Mouse (Mus musculus) testis, adult 2 months (tissue): Measurements from ENCODE around the gene Satb2. TPM values are rescaled to one million over a fixed set of nuclear protein-coding genes. Genes with fewer than 3 reads are reported as not detected.
"Not testable (repeated sequence)": the region's sequence is repeated elsewhere in the genome, so short reads cannot be mapped to it uniquely, and the experiment has no call there.

ENCODE experiments used
- H3K27ac ChIP-seq: fragments of 200-500 bp; 2 replicates; pipeline ENCODE4 v1.5.1; 2012; ENCODE audit warnings: low read depth, low read length; ENCODE audit not compliant: control insufficient read depth, insufficient read depth
- H3K27me3 ChIP-seq: fragments of 200-500 bp; 2 replicates; pipeline ENCODE4 v1.6.1; 2012; ENCODE audit warnings: mild to moderate bottlenecking, low read length, moderate library complexity; ENCODE audit not compliant: control insufficient read depth, insufficient read depth
- H3K36me3 ChIP-seq: fragments of 200-500 bp; 2 replicates; pipeline ENCODE4 v1.6.1; 2012; ENCODE audit warnings: mild to moderate bottlenecking, low read length; ENCODE audit not compliant: control insufficient read depth, insufficient read depth
- H3K4me1 ChIP-seq: fragments of 200-500 bp; 2 replicates; pipeline ENCODE4 v1.6.1; 2012; ENCODE audit warnings: low read length; ENCODE audit not compliant: control insufficient read depth, insufficient read depth
- H3K4me3 ChIP-seq: fragments of 200-500 bp; 2 replicates; pipeline ENCODE4 v1.5.1; 2012; ENCODE audit warnings: low read depth, mild to moderate bottlenecking, low read length, moderate library complexity, mixed read lengths; ENCODE audit not compliant: control insufficient read depth
- CTCF ChIP-seq: fragments of 200-500 bp; IDR thresholded peaks from 2 replicates; pipeline ENCODE4 v1.5.1; 2012; ENCODE audit warnings: low read depth, mild to moderate bottlenecking, inconsistent platforms, low read length, moderate library complexity; ENCODE audit not compliant: control insufficient read depth, insufficient read depth, insufficient replicate concordance
- POLR2A ChIP-seq: fragments of 200-500 bp; IDR thresholded peaks from 2 replicates; pipeline ENCODE4 v1.6.1; 2012; ENCODE audit warnings: low read depth, mild to moderate bottlenecking, inconsistent platforms, low read length, moderate library complexity; ENCODE audit not compliant: control insufficient read depth
- polyA plus RNA-seq: library from polyadenylated mRNA; depleted of rRNA; stranded (reverse); fragments of >200 nt; gene quantifications from 2 replicates; pipeline ENCODE4 v1.2.3, GENCODE M21; 2012

Satb2 gene
- polyA plus RNA-seq, 1 experiment = 1.3 TPM

- no peak overlapping the region for H3K4me3 ChIP-seq
- no peaks in the 10 kb centered on the region for H3K27me3 ChIP-seq
- TF ChIP-seq POLR2A (no peak), CTCF (no peak)
- no peaks in the 10 kb centered on the region for H3K4me1 ChIP-seq
- H3K27ac ChIP-seq = no peak overlapping the region
- no peaks in the 10 kb centered on the region for H3K36me3 ChIP-seq
Observed at GRCm38 (mm10) chr1:56800611-56801010, 177.8 kb downstream of the Satb2 start.

DNA sequence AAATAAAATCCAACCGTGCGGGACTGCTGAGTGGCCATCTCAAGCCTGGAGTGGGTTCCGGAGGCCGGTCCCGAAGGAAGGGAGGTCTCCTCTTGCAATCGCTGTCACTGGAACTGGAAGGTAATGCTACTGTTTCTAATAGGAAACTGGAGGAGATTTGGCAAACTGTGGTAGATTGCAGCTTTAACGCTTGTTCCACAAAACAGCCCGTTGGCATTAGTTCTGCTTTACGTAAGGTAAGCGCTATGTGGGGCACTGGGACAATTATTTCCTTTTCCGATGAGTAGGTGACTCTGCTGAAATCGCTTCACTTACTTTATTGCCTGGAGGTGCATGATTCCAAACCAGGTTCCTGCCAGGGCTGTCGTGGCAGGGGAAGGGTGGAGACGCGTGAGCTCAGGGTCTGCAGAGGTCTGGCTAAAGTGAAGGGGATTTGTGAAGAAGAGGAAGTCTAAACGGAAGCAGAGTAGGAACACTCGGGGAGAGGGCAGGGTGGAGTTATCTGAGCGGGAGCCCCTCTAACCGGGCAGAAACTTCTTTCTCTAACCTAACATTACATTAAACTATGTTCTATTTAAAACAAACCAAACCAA lies 183.3 kb downstream of the Satb2 start:
- no peak overlapping the region for H3K27ac ChIP-seq
- H3K36me3 ChIP-seq = no peaks in the 10 kb centered on the region
- no peak for TF ChIP-seq POLR2A
- no peak for TF ChIP-seq CTCF
- no peak overlapping the region for H3K4me3 ChIP-seq
- H3K27me3 ChIP-seq = no peaks in the 10 kb centered on the region
- H3K4me1 ChIP-seq = no peaks in the 10 kb centered on the region

DNA sequence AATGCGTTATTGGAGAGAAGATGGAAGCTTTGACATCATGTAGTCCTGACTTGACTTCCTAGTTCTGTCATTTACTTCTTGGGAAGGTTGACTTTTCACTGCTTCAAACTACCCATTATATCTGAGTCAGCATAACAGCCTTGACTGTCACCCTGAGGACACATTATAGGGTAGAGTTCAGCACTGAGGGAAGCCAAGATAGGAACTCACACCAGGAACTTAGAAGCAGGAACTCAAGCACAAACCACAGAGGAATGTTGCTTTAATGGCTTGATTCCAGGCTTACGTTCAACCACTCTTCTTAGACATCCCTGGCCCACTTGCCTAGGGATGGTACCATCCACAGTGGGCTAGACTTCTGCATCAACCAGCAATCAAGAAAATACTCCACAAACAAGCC lies 188.8 kb downstream of the Satb2 start:
- H3K36me3 ChIP-seq = no peaks in the 10 kb centered on the region
- H3K27ac ChIP-seq = no peak overlapping the region
- no peak for TF ChIP-seq POLR2A
- no peak for TF ChIP-seq CTCF
- H3K4me3 ChIP-seq = no peak overlapping the region
- no peaks in the 10 kb centered on the region for H3K27me3 ChIP-seq
- no peaks in the 10 kb centered on the region for H3K4me1 ChIP-seq

DNA sequence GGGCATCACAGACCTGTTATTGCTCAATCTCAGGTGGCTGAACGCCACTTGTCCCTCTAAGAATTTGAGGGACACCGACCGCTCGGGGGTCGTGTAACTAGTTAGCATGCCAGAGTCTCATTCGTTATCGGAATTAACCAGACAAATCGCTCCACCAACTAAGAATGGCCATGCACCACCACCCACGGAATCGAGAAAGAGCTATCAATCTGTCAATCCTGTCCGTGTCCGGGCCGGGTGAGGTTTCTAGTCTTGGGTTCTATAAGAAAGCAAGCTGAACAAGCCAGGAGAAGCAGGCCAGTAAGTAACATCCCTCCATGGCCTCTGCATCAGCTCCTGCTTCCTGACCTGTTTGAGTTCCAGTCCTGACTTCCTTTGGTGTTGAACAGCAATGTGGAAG lies 196.3 kb downstream of the Satb2 start:
- H3K27me3 ChIP-seq, H3K27ac ChIP-seq, H3K4me3 ChIP-seq, H3K4me1 ChIP-seq, H3K36me3 ChIP-seq: not testable (repeated sequence)

GRCm38 (mm10) chr1:56764205-56764604 lies 214.2 kb downstream of the Satb2 start:
- TF ChIP-seq CTCF = no peak
- no peak for TF ChIP-seq POLR2A
- Histone ChIP-seq H3K4me3 (no peak overlapping the region), H3K27me3 (no peaks in the 10 kb centered on the region), H3K4me1 (no peaks in the 10 kb centered on the region), H3K27ac (no peak overlapping the region), H3K36me3 (no peaks in the 10 kb centered on the region)

DNA sequence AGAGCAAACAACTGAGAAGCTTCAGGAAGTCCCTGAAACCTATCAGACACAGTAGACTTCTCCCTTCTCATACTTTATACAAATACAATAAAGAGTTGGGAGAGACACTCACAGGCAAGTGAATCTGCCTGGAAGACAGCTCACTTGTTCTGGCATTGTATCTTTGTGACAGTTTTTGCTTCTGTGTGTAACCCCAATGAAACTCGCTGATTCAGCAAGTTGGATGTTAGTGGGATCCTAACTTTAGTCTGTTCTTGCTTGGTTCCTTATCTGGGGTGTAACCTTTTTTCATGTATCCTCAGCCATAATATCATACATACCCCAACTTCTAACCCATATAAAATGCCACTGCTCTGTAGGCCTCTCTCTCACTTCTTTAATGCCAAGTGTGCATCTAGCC lies 216.9 kb downstream of the Satb2 start:
- Histone ChIP-seq H3K27me3 (no peaks in the 10 kb centered on the region), H3K36me3 (no peaks in the 10 kb centered on the region), H3K4me1 (no peaks in the 10 kb centered on the region), H3K27ac (no peak overlapping the region), H3K4me3 (no peak overlapping the region)
- no peak for TF ChIP-seq POLR2A
- TF ChIP-seq CTCF = no peak

DNA sequence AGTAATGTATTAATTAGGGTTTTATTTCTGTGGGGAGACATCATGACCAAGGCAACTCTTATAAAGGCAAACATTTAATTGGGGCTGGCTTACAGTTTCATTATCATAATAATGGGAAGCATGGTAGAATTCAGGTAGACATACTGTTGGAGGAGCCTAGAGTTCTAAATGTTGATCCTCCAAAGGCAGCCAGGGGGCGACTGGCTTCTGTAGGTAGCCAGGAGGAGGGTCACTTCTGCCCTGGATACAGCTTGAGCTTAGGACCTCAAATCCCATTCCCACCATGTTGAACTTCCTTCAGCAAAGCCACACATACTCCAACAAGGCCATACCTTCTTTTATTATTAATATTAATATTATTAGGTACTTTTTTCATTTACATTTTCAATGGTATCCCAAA lies 225.2 kb downstream of the Satb2 start:
- Histone ChIP-seq H3K4me1 (no peaks in the 10 kb centered on the region), H3K4me3 (no peak overlapping the region), H3K27me3 (no peaks in the 10 kb centered on the region), H3K36me3 (no peaks in the 10 kb centered on the region), H3K27ac (no peak overlapping the region)
- TF ChIP-seq CTCF (no peak), POLR2A (no peak)

- TF ChIP-seq POLR2A (no peak), CTCF (no peak)
- no peaks in the 10 kb centered on the region for H3K36me3 ChIP-seq
- H3K4me1 ChIP-seq = no peaks in the 10 kb centered on the region
- H3K27ac ChIP-seq = no peak overlapping the region
- H3K4me3 ChIP-seq = no peak overlapping the region
- no peaks in the 10 kb centered on the region for H3K27me3 ChIP-seq
Observed at GRCm38 (mm10) chr1:56750693-56751092, 227.8 kb downstream of the Satb2 start.
